Mouse (Mus musculus) E14TG2a.4 (cell line): ENCODE measurements around the gene Lrrk1.

ENCODE experiments used
- H3K27me3 ChIP-seq: 2 replicates; pipeline ENCODE4 v1.6.1; 2014; ENCODE audit warnings: low read length, control low read depth; ENCODE audit not compliant: insufficient read depth
- H3K36me3 ChIP-seq: 2 replicates; pipeline ENCODE4 v1.6.1; 2014; ENCODE audit warnings: low read length, control low read depth; ENCODE audit not compliant: insufficient read depth
- H3K4me1 ChIP-seq: replicated peaks from 2 replicates; pipeline ENCODE4 v1.6.1; 2014; ENCODE audit warnings: low read depth, low read length, control low read depth
- H3K4me3 ChIP-seq: replicated peaks from 2 replicates; pipeline ENCODE4 v1.5.1; 2014; ENCODE audit warnings: mild to moderate bottlenecking, low read length
- H3K9me3 ChIP-seq: 2 replicates; pipeline ENCODE4 v1.6.1; 2014; ENCODE audit warnings: low read length, control low read depth
- CTCF ChIP-seq: conservative IDR thresholded peaks from 2 replicates; pipeline ENCODE4 v1.5.1; 2014; ENCODE audit warnings: low read length
- NANOG ChIP-seq: IDR thresholded peaks from 2 replicates; pipeline ENCODE4 v1.6.1; 2014; ENCODE audit warnings: borderline replicate concordance, low read length, mixed read lengths
- POU5F1 ChIP-seq: IDR thresholded peaks from 2 replicates; pipeline ENCODE4 v1.6.1; 2014; ENCODE audit warnings: low read length, borderline replicate concordance

Lrrk1 gene

DNA sequence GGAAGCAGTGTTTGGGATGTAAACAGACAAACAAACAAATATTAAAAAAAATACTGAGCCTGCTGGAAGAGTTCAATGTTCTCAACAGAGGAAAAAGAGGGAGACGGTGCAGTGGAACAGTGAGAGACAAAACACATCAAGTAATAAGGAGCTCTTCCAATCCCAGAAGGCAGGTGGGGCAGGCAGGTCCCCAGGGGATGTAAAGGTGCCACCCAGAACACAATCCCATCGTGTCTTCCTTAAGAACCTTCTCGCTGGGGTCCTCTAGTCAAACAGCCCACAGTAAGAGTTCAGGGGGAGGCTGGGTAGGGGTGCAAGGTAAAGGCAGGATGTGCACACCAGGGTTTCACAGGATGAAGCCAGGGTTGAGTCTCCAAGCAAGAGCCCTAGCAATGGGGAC, 14.8 kb downstream of the Lrrk1 start:
- no peaks in the 10 kb centered on the region for H3K9me3 ChIP-seq
- peaks cover 11% of the 10 kb centered on the region for H3K4me1 ChIP-seq
- TF ChIP-seq POU5F1 (no peak), NANOG (no peak), CTCF (no peak)

DNA sequence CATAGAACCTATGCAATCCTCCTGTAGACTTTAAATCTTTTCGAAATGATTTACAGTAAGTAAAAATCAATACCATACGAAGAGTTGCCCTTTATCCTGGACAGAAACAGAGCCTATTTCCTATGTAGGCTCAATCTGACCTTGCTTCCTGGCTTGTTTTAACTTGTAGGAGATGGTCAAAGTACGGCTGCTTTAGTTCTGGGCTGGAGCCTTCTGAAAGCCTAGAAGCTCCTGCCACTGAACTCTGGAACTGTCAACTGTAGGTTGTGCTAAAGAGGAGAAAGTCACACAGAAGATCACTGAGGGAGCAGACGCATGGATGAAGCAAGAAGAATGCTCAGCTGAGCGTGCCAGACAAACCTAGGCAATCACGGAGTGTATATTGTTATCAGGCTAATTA, 17.2 kb downstream of the Lrrk1 start:
- Histone ChIP-seq H3K4me1 (peaks cover 7% of the 10 kb centered on the region), H3K36me3 (no peaks in the 10 kb centered on the region), H3K9me3 (no peaks in the 10 kb centered on the region), H3K27me3 (peaks cover 11% of the 10 kb centered on the region), H3K4me3 (no peak overlapping the region)
- TF ChIP-seq CTCF (no peak), POU5F1 (no peak), NANOG (no peak)

More for the DNA sequence above, 14.8 kb downstream of the Lrrk1 start:
- Histone ChIP-seq H3K4me3 (no peak overlapping the region), H3K36me3 (no peaks in the 10 kb centered on the region), H3K27me3 (peaks cover 18% of the 10 kb centered on the region)

DNA sequence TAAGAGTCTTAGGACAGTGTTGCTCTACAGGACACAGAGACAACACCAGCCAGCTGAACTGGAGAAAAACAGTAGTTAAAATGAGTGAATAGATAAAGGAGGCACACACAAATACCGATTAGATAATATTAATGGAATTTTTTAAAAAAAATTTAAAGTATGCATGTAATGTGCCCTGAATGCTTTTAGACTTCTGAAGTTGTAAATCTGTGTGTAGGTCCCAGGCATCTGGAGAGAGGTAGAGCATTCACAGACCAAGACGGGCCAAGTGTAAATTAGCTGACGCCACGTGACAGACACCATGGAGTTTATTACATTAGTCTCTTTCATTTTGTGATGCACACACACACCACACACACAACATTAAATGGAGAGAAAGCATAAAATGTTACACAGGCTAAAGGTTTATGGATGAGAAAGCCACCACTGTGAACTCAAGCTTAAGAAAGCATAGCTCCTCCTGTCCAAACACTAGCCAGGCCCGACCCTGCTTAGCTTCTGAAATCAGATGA, 18.2 kb downstream of the Lrrk1 start:
- H3K9me3 ChIP-seq = no peaks in the 10 kb centered on the region
- 0 out of 2 replicates have a peak, but pooled peaks cover 5% of the 10 kb centered on the region for H3K27me3 ChIP-seq
- TF ChIP-seq CTCF (no peak), NANOG (no peak), POU5F1 (no peak)
- no peaks in the 10 kb centered on the region for H3K36me3 ChIP-seq
- H3K4me1 ChIP-seq = peaks cover 7% of the 10 kb centered on the region
- no peak overlapping the region for H3K4me3 ChIP-seq

DNA sequence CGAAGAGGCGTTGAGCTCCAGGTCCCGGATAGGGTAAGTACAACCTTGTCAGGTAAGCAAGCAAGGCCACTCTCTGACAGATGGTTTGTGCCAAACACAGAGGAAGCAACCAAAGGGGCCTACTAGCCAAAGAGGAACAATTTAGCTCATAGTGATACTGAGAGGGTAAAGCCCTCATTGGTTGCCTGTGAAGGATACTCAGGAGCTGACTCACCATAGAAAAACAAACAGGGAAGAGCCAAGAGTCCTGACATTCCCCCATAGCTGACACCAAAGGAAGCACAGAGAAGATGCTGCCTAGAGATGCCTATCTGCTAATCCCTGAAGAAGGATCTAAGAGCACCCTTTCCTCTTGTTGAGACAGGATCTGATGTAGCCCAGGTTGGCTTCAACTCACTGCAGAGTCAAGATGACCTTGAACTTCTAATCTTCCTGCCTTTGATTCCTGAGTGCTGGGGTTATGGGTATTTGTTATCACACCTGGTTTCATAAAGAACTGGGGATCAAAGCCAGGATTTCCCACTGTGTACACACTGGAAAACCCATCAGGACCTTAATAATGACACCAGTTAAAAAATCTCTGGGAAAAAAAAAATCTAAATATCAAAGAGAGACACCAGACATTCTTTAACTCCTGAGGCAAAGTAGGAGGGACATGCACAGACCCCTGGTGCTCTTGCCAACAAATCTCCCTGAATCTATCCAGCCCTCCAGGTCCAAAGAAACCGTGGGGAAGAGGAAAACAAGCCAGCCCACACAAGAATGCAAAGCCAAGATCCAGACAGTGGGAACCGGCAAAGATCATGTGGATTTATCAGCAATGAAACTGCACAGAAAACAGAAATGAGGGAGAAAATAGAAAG, 18.8 kb downstream of the Lrrk1 start:
- Histone ChIP-seq H3K4me1 (peaks cover 7% of the 10 kb centered on the region), H3K36me3 (no peaks in the 10 kb centered on the region), H3K9me3 (no peaks in the 10 kb centered on the region), H3K4me3 (no peak overlapping the region), H3K27me3 (0 out of 2 replicates have a peak, but pooled peaks cover 5% of the 10 kb centered on the region)
- TF ChIP-seq POU5F1 (no peak), NANOG (peak; percentile 78), CTCF (no peak)

DNA sequence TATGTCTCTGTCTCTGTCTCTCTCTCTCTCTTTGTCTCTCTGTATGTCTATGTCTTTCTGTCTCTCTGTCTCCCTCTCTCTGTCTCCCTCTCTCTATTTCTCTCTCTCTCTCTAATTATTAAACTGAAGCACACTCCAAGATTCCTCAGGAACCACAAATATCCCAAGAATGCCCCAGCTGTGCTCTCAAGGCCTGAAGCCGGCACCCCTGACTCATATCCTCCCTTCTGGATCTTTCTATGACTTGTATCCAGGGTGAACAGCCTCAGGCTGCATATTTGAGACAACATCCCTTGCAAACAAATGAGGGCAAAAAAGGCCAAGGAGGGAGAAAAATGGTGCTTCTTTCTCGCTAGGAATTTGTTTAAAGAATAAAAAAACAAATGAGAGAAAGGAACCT, 22.2 kb downstream of the Lrrk1 start, which contains the start of gene Gm10974:
TSS of gene Gm10974 (plus strand) at position 2 of the 400 bp plus-strand sequence.
- Histone ChIP-seq H3K27me3 (no peaks in the 10 kb centered on the region), H3K4me3 (no peak within 1 kb of the TSS), H3K9me3 (0 out of 2 replicates have a peak, but pooled peaks cover 7% of the 10 kb centered on the region), H3K4me1 (peaks cover 7% of the 10 kb centered on the region), H3K36me3 (no peaks in the 10 kb centered on the region)
- TF ChIP-seq NANOG (no peak), CTCF (no peak), POU5F1 (no peak)

DNA sequence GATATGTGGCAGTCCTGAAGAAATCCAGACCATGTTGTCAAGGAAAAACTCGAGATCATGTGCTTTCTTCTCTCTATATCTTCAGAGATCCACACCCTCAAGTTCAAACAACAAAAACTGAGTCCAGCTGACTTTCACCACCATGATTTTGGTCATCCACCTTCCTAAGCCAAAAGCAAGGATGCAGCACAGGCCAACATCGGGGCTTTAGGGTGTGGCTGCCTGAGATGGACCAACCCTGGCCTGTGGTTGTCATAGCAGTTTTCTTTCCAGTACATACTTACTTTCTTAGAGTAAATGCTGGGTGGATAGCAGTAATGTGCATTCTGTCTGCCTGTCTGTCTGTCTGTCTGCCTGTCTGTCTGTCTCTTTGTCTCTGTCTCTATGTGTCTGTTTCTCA, 22.7 kb downstream of the Lrrk1 start:
- H3K36me3 ChIP-seq = no peaks in the 10 kb centered on the region
- 0 out of 2 replicates have a peak, but pooled peaks cover 7% of the 10 kb centered on the region for H3K9me3 ChIP-seq
- no peaks in the 10 kb centered on the region for H3K27me3 ChIP-seq
- peaks cover 7% of the 10 kb centered on the region for H3K4me1 ChIP-seq
- H3K4me3 ChIP-seq = no peak overlapping the region
- TF ChIP-seq POU5F1 (no peak), NANOG (no peak), CTCF (no peak)

DNA sequence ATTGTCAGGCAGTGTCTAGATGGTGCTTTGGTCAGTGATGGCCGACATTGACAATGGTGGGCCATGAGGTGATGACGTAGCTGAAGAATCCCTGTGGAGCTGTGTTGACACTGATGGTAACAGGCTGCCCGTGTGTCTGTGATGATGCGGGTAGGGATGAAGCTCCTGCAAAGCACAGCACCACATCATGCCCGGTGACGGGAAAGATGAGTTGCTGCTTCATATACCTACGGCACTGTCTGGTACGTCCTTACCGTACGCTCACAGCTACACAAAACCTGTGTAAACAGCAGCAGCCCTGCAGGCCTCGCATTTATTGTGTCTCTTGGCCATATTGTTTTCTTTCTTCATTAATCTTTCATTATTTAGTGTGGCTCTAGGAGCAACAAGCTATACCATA, 23.7 kb downstream of the Lrrk1 start:
- Histone ChIP-seq H3K36me3 (no peaks in the 10 kb centered on the region), H3K4me1 (peaks cover 4% of the 10 kb centered on the region), H3K4me3 (no peak overlapping the region), H3K9me3 (0 out of 2 replicates have a peak, but pooled peaks cover 7% of the 10 kb centered on the region), H3K27me3 (no peaks in the 10 kb centered on the region)
- no peak for TF ChIP-seq NANOG
- no peak for TF ChIP-seq POU5F1
- no peak for TF ChIP-seq CTCF

DNA sequence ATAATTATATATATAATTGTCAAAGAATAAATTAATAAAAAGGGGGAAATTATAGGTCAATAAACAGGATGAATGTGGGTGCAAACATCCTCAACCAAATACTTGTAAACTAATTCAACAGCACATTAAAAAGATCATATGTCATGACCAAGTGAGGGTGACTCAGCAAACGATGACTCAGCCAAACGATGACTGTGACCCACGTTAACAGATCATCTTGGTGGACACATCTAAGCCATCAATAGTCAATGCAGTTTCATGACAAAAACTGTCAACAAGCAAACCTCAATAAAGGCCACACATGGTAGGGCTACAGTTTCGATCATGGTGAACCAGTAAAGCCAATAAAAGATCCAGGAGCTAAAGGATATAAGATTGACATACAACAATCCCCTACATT, 29.1 kb downstream of the Lrrk1 start:
- H3K36me3 ChIP-seq = no peaks in the 10 kb centered on the region
- no peaks in the 10 kb centered on the region for H3K27me3 ChIP-seq
- no peak overlapping the region for H3K4me3 ChIP-seq
- 0 out of 2 replicates have a peak, but pooled peaks cover 7% of the 10 kb centered on the region for H3K9me3 ChIP-seq
- no peaks in the 10 kb centered on the region for H3K4me1 ChIP-seq
- TF ChIP-seq POU5F1 (no peak), CTCF (no peak), NANOG (no peak)
